Mouse (Mus musculus) hindbrain, embryonic 15.5 days (tissue): ENCODE results near the gene Efcab3. TPM values are rescaled to one million over a fixed set of nuclear protein-coding genes. Genes with fewer than 3 reads are reported as not detected.
"Not testable (repeated sequence)": the region's sequence is repeated elsewhere in the genome, so short reads cannot be mapped to it uniquely, and the experiment has no call there.

Source experiments
- ATAC-seq: fragments of 200-750 bp; cut with Nextera tagmentation; 2 replicates; pipeline ENCODE4 v1.8.0; 2017; ENCODE audit warnings: low read depth, moderate number of reproducible peaks, moderate TSS enrichment; ENCODE audit not compliant: low FRiP score
- H3K27ac ChIP-seq: fragments of 300-500 bp; sonication (generic); replicated peaks from 2 replicates; pipeline ENCODE4 v1.5.1; 2015; ENCODE audit warnings: mild to moderate bottlenecking, inconsistent platforms
- H3K27me3 ChIP-seq: fragments of 300-500 bp; sonication (generic); 2 replicates; pipeline ENCODE4 v1.6.1; 2015; ENCODE audit warnings: control low read depth, inconsistent platforms
- H3K36me3 ChIP-seq: fragments of 300-500 bp; sonication (generic); 2 replicates; pipeline ENCODE4 v1.6.1; 2015; ENCODE audit warnings: control low read depth, inconsistent platforms
- H3K4me1 ChIP-seq: fragments of 300-500 bp; sonication (generic); replicated peaks from 2 replicates; pipeline ENCODE4 v1.6.1; 2015; ENCODE audit warnings: control low read depth, inconsistent platforms
- H3K4me2 ChIP-seq: fragments of 300-500 bp; sonication (generic); 2 replicates; pipeline ENCODE4 v1.6.1; 2015; ENCODE audit warnings: moderate library complexity, mild to moderate bottlenecking, inconsistent platforms
- H3K4me3 ChIP-seq: fragments of 300-500 bp; sonication (generic); 2 replicates; pipeline ENCODE4 v1.5.1; 2015; ENCODE audit warnings: mild to moderate bottlenecking, inconsistent platforms
- H3K9ac ChIP-seq: fragments of 300-500 bp; sonication (generic); 2 replicates; pipeline ENCODE4 v1.6.1; 2015; ENCODE audit warnings: inconsistent platforms
- H3K9me3 ChIP-seq: fragments of 300-500 bp; sonication (generic); 2 replicates; pipeline ENCODE4 v1.6.1; 2016; ENCODE audit warnings: control low read depth, inconsistent platforms
- WGBS: fragments of 180-500 bp; shearing (Covaris S2); methylation state at CpG from one replicate; pipeline ENCODE4 v1.1.7; 2015; 5-methylcytosine and 5-hydroxymethylcytosine counted together
- polyA plus RNA-seq: library from polyadenylated mRNA; unstranded; fragments of >200 nt; fragmentation: Nextera tagmentation; extraction: Ambion mirVana; gene quantifications from 2 replicates; pipeline ENCODE4 v1.2.1, GENCODE M21; 2015

Gene Efcab3
- polyA plus RNA-seq, 1 experiment from 2014 or later = 0.21 TPM

- Histone ChIP-seq H3K27me3 (no peaks in the 10 kb centered on the region), H3K4me1 (peaks cover 12% of the 10 kb centered on the region), H3K27ac (peak within 1 kb of the TSS; percentile 90), H3K9ac (peak within 1 kb of the TSS; percentile 72), H3K4me2 (peak within 1 kb of the TSS; percentile 80), H3K9me3 (no peaks in the 10 kb centered on the region), H3K4me3 (peak within 1 kb of the TSS; percentile 99), H3K36me3 (peaks cover 3% of the 10 kb centered on the region; the same call in 1 of the 2 replicates)
- ATAC-seq = peak; percentile 93
- WGBS = 2% methylated on average over 27 of the region's 38 CpGs
Observed at GRCm38 (mm10) chr11:105125735-105126519, 62.5 kb downstream of the Efcab3 start, which contains the start of gene Mettl2. Gene Mettl2 (plus strand): TSS chr11:105126425.

DNA sequence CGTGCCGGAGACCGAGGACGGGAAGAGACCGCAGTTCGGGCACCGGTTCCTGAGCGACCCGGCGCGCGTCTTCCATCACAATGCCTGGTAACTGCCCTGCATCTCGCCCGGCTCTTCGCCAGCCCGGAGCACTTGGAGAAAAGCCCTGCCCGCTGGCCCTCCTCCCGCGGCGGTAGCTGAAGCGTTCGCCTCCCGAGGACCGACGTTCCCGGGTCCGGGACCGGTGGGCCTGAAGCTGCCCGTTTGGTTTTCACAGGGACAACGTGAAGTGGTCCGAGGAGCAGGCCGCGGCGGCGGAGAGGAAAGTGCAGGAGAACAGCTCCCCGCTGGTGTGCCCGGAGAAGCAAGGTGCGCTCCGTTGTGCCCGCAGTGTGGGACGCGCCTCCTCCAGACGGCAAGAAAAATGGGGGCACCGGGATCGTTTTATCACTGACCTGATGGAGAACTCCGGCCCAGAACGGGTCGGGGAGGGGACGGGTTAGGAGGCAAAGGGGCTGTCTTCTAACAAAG lies 63.2 kb downstream of the Efcab3 start:
- Histone ChIP-seq H3K27ac (0 out of 2 replicates have a peak overlapping the region, but pooled peaks have one; percentile 34), H3K4me2 (peak overlapping the region; percentile 80), H3K4me3 (peak overlapping the region; percentile 99), H3K27me3 (no peaks in the 10 kb centered on the region), H3K9ac (peak overlapping the region; percentile 72), H3K36me3 (peaks cover 6% of the 10 kb centered on the region), H3K9me3 (no peaks in the 10 kb centered on the region), H3K4me1 (peaks cover 12% of the 10 kb centered on the region)
- WGBS = under 1% methylated on average over 37 of the region's 49 CpGs
- ATAC-seq = peak; percentile 31

GRCm38 (mm10) chr11:105135692-105136091 lies 72.3 kb downstream of the Efcab3 start:
- H3K4me2 ChIP-seq = no peak overlapping the region
- H3K4me3 ChIP-seq = no peak overlapping the region
- no peaks in the 10 kb centered on the region for H3K27me3 ChIP-seq
- 98% methylated on average over 7 of the region's 7 CpGs for WGBS
- H3K27ac ChIP-seq = no peak overlapping the region
- ATAC-seq = no peak
- H3K36me3 ChIP-seq = peaks cover 88% of the 10 kb centered on the region
- no peaks in the 10 kb centered on the region for H3K4me1 ChIP-seq
- H3K9me3 ChIP-seq = no peaks in the 10 kb centered on the region
- no peak overlapping the region for H3K9ac ChIP-seq

DNA sequence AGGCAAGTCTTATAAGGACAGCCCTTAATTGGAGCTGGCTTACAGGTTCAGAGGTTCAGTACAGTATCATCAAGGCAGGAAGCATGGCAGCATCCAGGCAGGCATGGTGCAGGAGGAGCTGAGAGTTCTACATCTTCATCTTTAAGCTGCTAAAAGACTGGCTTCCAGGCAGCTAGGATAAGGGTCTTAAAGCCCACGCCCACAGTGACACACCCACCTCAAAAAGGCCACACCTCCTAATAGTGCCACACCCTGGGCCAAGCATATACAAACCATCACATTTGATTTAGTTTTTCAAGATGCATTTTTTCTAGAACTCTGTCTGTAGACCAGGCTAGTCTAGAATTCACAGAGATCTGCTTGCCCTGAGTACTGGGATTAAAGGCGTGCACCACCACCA lies 73.9 kb downstream of the Efcab3 start:
- not testable (repeated sequence) for ATAC-seq, H3K4me2 ChIP-seq, H3K27ac ChIP-seq, H3K4me1 ChIP-seq, H3K27me3 ChIP-seq, H3K9ac ChIP-seq, H3K4me3 ChIP-seq, H3K9me3 ChIP-seq
- WGBS = 92% methylated on average over 2 of the region's 2 CpGs
- peaks cover 85% of the 10 kb centered on the region for H3K36me3 ChIP-seq

DNA sequence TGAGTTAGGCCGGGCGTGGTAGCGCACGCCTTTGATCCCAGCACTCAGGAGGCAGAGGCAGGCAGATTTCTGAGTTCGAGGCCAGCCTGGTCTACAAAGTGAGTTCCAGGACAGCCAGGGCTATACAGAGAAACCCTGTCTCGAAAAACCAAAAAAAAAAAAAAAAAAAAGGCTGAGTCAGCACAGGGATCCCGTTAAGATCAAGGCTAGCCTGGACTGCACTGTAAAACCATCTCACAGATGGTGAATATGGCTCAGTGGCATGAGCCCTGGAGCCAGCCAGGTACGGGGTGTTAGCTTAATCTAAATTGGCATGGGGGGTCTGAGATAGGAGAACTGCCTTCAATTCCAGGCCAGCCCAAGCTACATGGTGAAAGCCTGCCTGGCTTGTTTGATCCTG lies 77.1 kb downstream of the Efcab3 start:
- not testable (repeated sequence) for H3K27ac ChIP-seq, H3K27me3 ChIP-seq, H3K4me3 ChIP-seq, H3K4me2 ChIP-seq, ATAC-seq, H3K9me3 ChIP-seq, H3K4me1 ChIP-seq, H3K9ac ChIP-seq
- 98% methylated on average over 8 of the region's 8 CpGs for WGBS
- peaks cover 53% of the 10 kb centered on the region for H3K36me3 ChIP-seq

GRCm38 (mm10) chr11:105141115-105141514 lies 77.7 kb downstream of the Efcab3 start:
- no peaks in the 10 kb centered on the region for H3K9me3 ChIP-seq
- H3K36me3 ChIP-seq = peaks cover 47% of the 10 kb centered on the region
- H3K4me1 ChIP-seq = no peaks in the 10 kb centered on the region
- no peak overlapping the region for H3K27ac ChIP-seq
- no peak overlapping the region for H3K9ac ChIP-seq
- WGBS = 94% methylated on average over 5 of the region's 5 CpGs
- no peak overlapping the region for H3K4me2 ChIP-seq
- H3K27me3 ChIP-seq = no peaks in the 10 kb centered on the region
- no peak overlapping the region for H3K4me3 ChIP-seq
- no peak for ATAC-seq

GRCm38 (mm10) chr11:105143564-105143963 lies 80.2 kb downstream of the Efcab3 start:
- no peaks in the 10 kb centered on the region for H3K4me1 ChIP-seq
- H3K9ac ChIP-seq = no peak overlapping the region
- H3K9me3 ChIP-seq = no peaks in the 10 kb centered on the region
- H3K4me3 ChIP-seq = no peak overlapping the region
- no peak for ATAC-seq
- no peak overlapping the region for H3K4me2 ChIP-seq
- H3K27ac ChIP-seq = no peak overlapping the region
- peaks cover 25% of the 10 kb centered on the region for H3K36me3 ChIP-seq
- H3K27me3 ChIP-seq = no peaks in the 10 kb centered on the region

DNA sequence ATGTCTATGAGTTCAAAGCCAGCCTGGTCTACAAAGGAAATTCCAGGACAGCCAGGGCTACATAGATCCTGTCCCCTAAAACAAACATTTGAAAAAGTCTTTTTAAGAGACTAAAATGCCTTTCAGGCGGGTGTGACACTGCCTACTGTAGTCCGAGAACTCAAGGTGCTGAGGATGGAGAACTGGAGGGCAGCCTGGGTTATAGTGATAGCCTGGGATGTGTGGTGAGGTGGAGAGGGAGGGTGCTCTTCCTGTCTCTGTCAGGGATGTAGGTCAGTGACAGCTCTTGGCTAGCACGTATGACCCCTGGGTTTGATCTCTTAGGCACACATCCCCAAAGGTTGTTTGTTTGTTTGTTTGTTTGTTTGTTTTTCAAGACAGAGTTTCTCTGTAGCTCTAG lies 80.7 kb downstream of the Efcab3 start:
- no peaks in the 10 kb centered on the region for H3K9me3 ChIP-seq
- no peak overlapping the region for H3K4me3 ChIP-seq
- H3K9ac ChIP-seq = no peak overlapping the region
- H3K27me3 ChIP-seq = no peaks in the 10 kb centered on the region
- H3K4me2 ChIP-seq = no peak overlapping the region
- 91% methylated on average over 3 of the region's 3 CpGs for WGBS
- ATAC-seq = no peak
- peaks cover 21% of the 10 kb centered on the region for H3K36me3 ChIP-seq
- no peak overlapping the region for H3K27ac ChIP-seq
- H3K4me1 ChIP-seq = no peaks in the 10 kb centered on the region

GRCm38 (mm10) chr11:105144508-105145210 lies 81.3 kb downstream of the Efcab3 start:
- no peak overlapping the region for H3K27ac ChIP-seq
- H3K9ac ChIP-seq = no peak overlapping the region
- WGBS = 86% methylated on average over 11 of the region's 11 CpGs
- H3K27me3 ChIP-seq = no peaks in the 10 kb centered on the region
- H3K36me3 ChIP-seq = peaks cover 15% of the 10 kb centered on the region
- no peaks in the 10 kb centered on the region for H3K4me1 ChIP-seq
- ATAC-seq = no peak
- H3K4me2 ChIP-seq = no peak overlapping the region
- H3K4me3 ChIP-seq = no peak overlapping the region
- no peaks in the 10 kb centered on the region for H3K9me3 ChIP-seq

DNA sequence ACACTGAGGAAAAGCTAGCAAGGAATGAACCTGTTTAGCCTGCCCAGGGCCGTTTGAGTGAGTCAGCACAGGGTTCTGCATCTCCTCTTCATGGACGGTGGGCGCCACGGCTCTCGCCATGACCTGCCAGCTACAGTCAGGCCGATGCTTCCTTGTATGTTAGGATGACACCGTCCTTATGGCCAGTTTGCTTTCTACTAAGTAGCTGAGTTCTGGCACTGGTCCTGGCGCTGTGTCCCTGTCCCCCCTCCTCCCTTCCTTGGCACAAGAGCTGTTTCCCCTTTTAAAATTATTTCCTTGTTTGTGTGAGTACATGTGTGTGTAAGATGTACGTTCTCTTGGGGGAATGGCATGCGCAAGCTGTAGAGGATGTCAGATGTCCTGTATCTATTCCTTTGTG lies 81.8 kb downstream of the Efcab3 start:
- no peak overlapping the region for H3K4me3 ChIP-seq
- no peak overlapping the region for H3K27ac ChIP-seq
- no peak for ATAC-seq
- no peaks in the 10 kb centered on the region for H3K27me3 ChIP-seq
- no peaks in the 10 kb centered on the region for H3K4me1 ChIP-seq
- no peak overlapping the region for H3K9ac ChIP-seq
- WGBS = 89% methylated on average over 10 of the region's 10 CpGs
- no peaks in the 10 kb centered on the region for H3K9me3 ChIP-seq
- H3K4me2 ChIP-seq = no peak overlapping the region
- peaks cover 9% of the 10 kb centered on the region for H3K36me3 ChIP-seq

GRCm38 (mm10) chr11:105146593-105146992 lies 83.2 kb downstream of the Efcab3 start, which contains the start of gene Gm10842:
Gene Gm10842 (plus strand): TSS chr11:105146893.
- H3K4me3 ChIP-seq = no peak within 1 kb of the TSS
- 83% methylated on average over 3 of the region's 3 CpGs for WGBS
- no peak within 1 kb of the TSS for H3K9ac ChIP-seq
- H3K27me3 ChIP-seq = no peaks in the 10 kb centered on the region
- no peaks in the 10 kb centered on the region for H3K36me3 ChIP-seq
- H3K4me2 ChIP-seq = no peak within 1 kb of the TSS
- peaks cover 2% of the 10 kb centered on the region; the same call in 1 of the 2 replicates for H3K4me1 ChIP-seq
- ATAC-seq = no peak
- H3K9me3 ChIP-seq = no peaks in the 10 kb centered on the region
- H3K27ac ChIP-seq = no peak within 1 kb of the TSS

DNA sequence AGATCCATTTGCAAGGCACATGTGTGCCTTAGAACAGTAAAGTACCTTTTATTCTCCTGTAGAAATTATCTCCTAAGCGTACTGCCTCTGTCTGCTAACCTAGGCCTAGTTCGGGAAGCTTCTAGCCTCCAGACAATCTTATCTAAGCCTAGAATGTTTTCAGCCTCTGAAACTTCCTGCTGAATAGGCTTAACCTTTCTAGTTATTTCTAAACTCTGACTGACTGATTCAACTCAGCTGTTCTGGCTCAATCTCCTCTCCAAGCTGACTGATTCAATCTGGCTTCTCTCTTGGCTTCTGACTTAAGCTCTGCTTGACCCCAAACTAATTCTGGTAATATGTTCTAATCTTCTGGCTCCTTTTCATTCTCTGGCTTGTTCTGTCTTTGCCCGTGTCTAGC lies 86.0 kb downstream of the Efcab3 start:
- Histone ChIP-seq H3K4me1 (peaks cover 11% of the 10 kb centered on the region), H3K4me2 (no peak overlapping the region), H3K27me3 (no peaks in the 10 kb centered on the region), H3K27ac (no peak overlapping the region), H3K36me3 (no peaks in the 10 kb centered on the region), H3K4me3 (no peak overlapping the region), H3K9ac (no peak overlapping the region), H3K9me3 (no peaks in the 10 kb centered on the region)
- no peak for ATAC-seq
- WGBS = 83% methylated on average over 3 of the region's 3 CpGs
